In genomic region chr2:25230581-25230980, GRCm38 (mm10) we compare ENCODE assay signal across 42 mouse cellular contexts. TPM values are rescaled to one million over a fixed set of nuclear protein-coding genes. Genes with fewer than 3 reads are reported as not detected.
"Had no signal": no experiment of that assay in that cellular context is flagged by ENCODE, and none has a peak within 500 bp of the region (broad histone marks: within the 10 kb centered on the region; RNA-seq: fewer than 3 reads in every experiment).

No protein-coding gene starts in this region.

- H3K27ac ChIP-seq: gastrocnemius, adult 2 months; heart, adult 2 months; heart, embryonic 13.5 days; heart, embryonic 15.5 days; hindbrain, embryonic 10.5 days; hindbrain, embryonic 12.5 days; hindbrain, embryonic 14.5 days; kidney, embryonic 15.5 days; kidney, postnatal 0 days; limb, embryonic 10.5 days; limb, embryonic 12.5 days; liver, embryonic 13.5 days; liver, embryonic 15.5 days had no signal

- DNase-seq: gastrocnemius, adult 2 months; gastrocnemius, postnatal 10 days; gastrocnemius, postnatal 25 days; heart, adult 2 months; heart, postnatal 14 days; heart, postnatal 4 days; kidney, adult 11 months; kidney, adult 2 months; kidney, adult 9 months; kidney, postnatal 14 days; kidney, postnatal 36 days; layer of hippocampus, adult 9-11 months; layer of hippocampus, postnatal 36 days; liver; liver, embryonic 13.5 days had no signal

- H3K36me3 ChIP-seq: heart, embryonic 13.5 days; heart, embryonic 15.5 days; hindbrain, embryonic 10.5 days; hindbrain, embryonic 12.5 days; kidney, embryonic 15.5 days; limb, embryonic 10.5 days; limb, embryonic 12.5 days; liver, embryonic 13.5 days; liver, embryonic 15.5 days had no signal

- H3K9me3 ChIP-seq: heart, embryonic 13.5 days; heart, embryonic 15.5 days; hindbrain, embryonic 10.5 days; hindbrain, embryonic 12.5 days; kidney, embryonic 15.5 days; limb, embryonic 10.5 days; limb, embryonic 12.5 days; liver, embryonic 13.5 days; liver, embryonic 15.5 days had no signal

- H3K9ac ChIP-seq: heart, embryonic 13.5 days; heart, embryonic 15.5 days; hindbrain, embryonic 12.5 days; hindbrain, embryonic 14.5 days; kidney, embryonic 15.5 days; limb, embryonic 12.5 days; liver, embryonic 13.5 days; liver, embryonic 15.5 days had no signal

- H3K4me2 ChIP-seq: heart, embryonic 11.5 days; heart, embryonic 13.5 days; heart, embryonic 15.5 days; hindbrain, embryonic 12.5 days; hindbrain, embryonic 14.5 days; kidney, embryonic 15.5 days; limb, embryonic 12.5 days; liver, embryonic 11.5 days; liver, embryonic 13.5 days; liver, embryonic 15.5 days had no signal

- H3K27me3 ChIP-seq: kidney, embryonic 15.5 days; liver, embryonic 13.5 days had no signal

- H3K4me3 ChIP-seq: gastrocnemius, adult 2 months; heart, adult 2 months; heart, embryonic 13.5 days; heart, embryonic 15.5 days; hindbrain, embryonic 10.5 days; hindbrain, embryonic 12.5 days; kidney, embryonic 15.5 days; limb, embryonic 10.5 days; limb, embryonic 12.5 days; liver, embryonic 13.5 days; liver, embryonic 15.5 days had no signal

- ATAC-seq: hindbrain, embryonic 16.5 days; intestine, embryonic 16.5 days had no signal

RNA-seq across cellular contexts. Expression of gene Slc34a3, which starts 3.6 kb away (rescaled TPM):
- total RNA-seq: gastrocnemius, adult 2 months; gastrocnemius, postnatal 10 days; gastrocnemius, postnatal 25 days; gastrocnemius, postnatal 4 days; granulocyte monocyte progenitor cell, adult 5-6 weeks; heart, adult 2 months; heart, postnatal 14 days; heart, postnatal 4 days; layer of hippocampus, adult 18-20 months; layer of hippocampus, adult 8-10 months; layer of hippocampus, postnatal 14 days; layer of hippocampus, postnatal 36 days; left cerebral cortex, adult 18-20 months; left cerebral cortex, adult 8-10 months; left cerebral cortex, postnatal 14 days; left cerebral cortex, postnatal 36 days had no signal
- polyA plus RNA-seq: heart, adult 2 months; heart, embryonic 11.5 days; heart, embryonic 13.5 days; heart, embryonic 15.5 days; heart, postnatal 0 days; hindbrain, embryonic 10.5 days; hindbrain, embryonic 12.5 days; hindbrain, embryonic 14.5 days; hindbrain, embryonic 16.5 days; limb, embryonic 10.5 days; limb, embryonic 12.5 days; limb, embryonic 14.5 days; liver, embryonic 13.5 days; liver, embryonic 15.5 days had no signal

RNA-seq across cellular contexts. Expression of gene Rnf224, which starts 6.0 kb away (rescaled TPM):
- total RNA-seq: gastrocnemius, adult 2 months; gastrocnemius, postnatal 10 days; gastrocnemius, postnatal 25 days; gastrocnemius, postnatal 4 days; granulocyte monocyte progenitor cell, adult 5-6 weeks; heart, adult 2 months; heart, postnatal 14 days; heart, postnatal 4 days; layer of hippocampus, adult 18-20 months; layer of hippocampus, adult 8-10 months; layer of hippocampus, postnatal 14 days; layer of hippocampus, postnatal 36 days; left cerebral cortex, adult 18-20 months; left cerebral cortex, adult 8-10 months; left cerebral cortex, postnatal 14 days; left cerebral cortex, postnatal 36 days had no signal
- polyA plus RNA-seq: heart, adult 2 months; heart, embryonic 11.5 days; heart, embryonic 13.5 days; heart, embryonic 15.5 days; heart, postnatal 0 days; hindbrain, embryonic 10.5 days; hindbrain, embryonic 12.5 days; hindbrain, embryonic 14.5 days; hindbrain, embryonic 16.5 days; intestine, embryonic 14.5 days; large intestine, adult 2 months; limb, embryonic 10.5 days; limb, embryonic 12.5 days; liver, embryonic 13.5 days; liver, embryonic 15.5 days had no signal

RNA-seq across cellular contexts. Expression of gene Cysrt1, which starts 11.7 kb away (rescaled TPM):
- total RNA-seq: gastrocnemius, adult 2 months; gastrocnemius, postnatal 10 days; gastrocnemius, postnatal 25 days; gastrocnemius, postnatal 4 days; granulocyte monocyte progenitor cell, adult 5-6 weeks; heart, adult 2 months; heart, postnatal 14 days; heart, postnatal 4 days; layer of hippocampus, adult 18-20 months; layer of hippocampus, adult 8-10 months; layer of hippocampus, postnatal 14 days; layer of hippocampus, postnatal 36 days; left cerebral cortex, adult 18-20 months; left cerebral cortex, adult 8-10 months; left cerebral cortex, postnatal 36 days had no signal
- polyA plus RNA-seq: heart, adult 2 months; heart, embryonic 11.5 days; heart, embryonic 13.5 days; heart, postnatal 0 days; hindbrain, embryonic 10.5 days; hindbrain, embryonic 12.5 days; limb, embryonic 10.5 days; limb, embryonic 12.5 days; liver, embryonic 11.5 days; liver, embryonic 13.5 days; liver, embryonic 15.5 days had no signal
